Mouse (Mus musculus): ENCODE measurements around the gene Ranbp3l.

Gene Ranbp3l

GRCm38 (mm10) chr15:9070912-9071555 lies 103.3 kb downstream of the Ranbp3l start, which contains the start of gene Nadk2:
Gene Nadk2, plus strand, starts transcription at chr15:9071260.
- DNase-seq (ENCODE audit: low spot score in 2 of 2), result peak; percentile 97 to 98

- DNase-seq (ENCODE audit: low spot score in 2 of 2), result peak; percentile 24 to 34
These were observed 104.1 kb downstream of the Ranbp3l start for GRCm38 (mm10) chr15:9071556-9072544.

GRCm38 (mm10) chr15:9072630-9073029 lies 104.9 kb downstream of the Ranbp3l start:
- no peak for DNase-seq (ENCODE audit: low spot score in 2 of 2)

- DNase-seq (ENCODE audit: low spot score in 2 of 2), result no peak
These were observed 105.4 kb downstream of the Ranbp3l start for GRCm38 (mm10) chr15:9073067-9073608.

- no peak for DNase-seq (ENCODE audit: low spot score in 2 of 2)
These were observed 105.9 kb downstream of the Ranbp3l start for GRCm38 (mm10) chr15:9073684-9074083.

GRCm38 (mm10) chr15:9074139-9074538 lies 106.4 kb downstream of the Ranbp3l start:
- DNase-seq (ENCODE audit: low spot score in 2 of 2), result no peak

- no peak for DNase-seq (ENCODE audit: low spot score in 2 of 2)
These were observed 106.9 kb downstream of the Ranbp3l start for GRCm38 (mm10) chr15:9074671-9075070.

GRCm38 (mm10) chr15:9075608-9076200 lies 108.0 kb downstream of the Ranbp3l start:
- DNase-seq (ENCODE audit: low spot score in 2 of 2), result no peak

GRCm38 (mm10) chr15:9078481-9079300 lies 110.9 kb downstream of the Ranbp3l start:
- no peak for DNase-seq (ENCODE audit: low spot score in 2 of 2)

- DNase-seq (ENCODE audit: low spot score in 2 of 2), result no peak
These were observed 111.9 kb downstream of the Ranbp3l start for GRCm38 (mm10) chr15:9079626-9080025.

- no peak for DNase-seq (ENCODE audit: low spot score in 2 of 2)
These were observed 112.5 kb downstream of the Ranbp3l start for GRCm38 (mm10) chr15:9080206-9080605.

- no peak for DNase-seq (ENCODE audit: low spot score in 2 of 2)
These were observed 113.5 kb downstream of the Ranbp3l start for GRCm38 (mm10) chr15:9081294-9081693.

GRCm38 (mm10) chr15:9082753-9083152 lies 115.0 kb downstream of the Ranbp3l start:
- DNase-seq (ENCODE audit: low spot score in 2 of 2), result no peak

GRCm38 (mm10) chr15:9086813-9087212 lies 119.1 kb downstream of the Ranbp3l start:
- DNase-seq (ENCODE audit: low spot score in 2 of 2), result no peak

GRCm38 (mm10) chr15:9087421-9087820 lies 119.7 kb downstream of the Ranbp3l start:
- DNase-seq (ENCODE audit: low spot score in 2 of 2), result no peak

GRCm38 (mm10) chr15:9087895-9088682 lies 120.3 kb downstream of the Ranbp3l start:
- no peak for DNase-seq (ENCODE audit: low spot score in 2 of 2)

- DNase-seq (ENCODE audit: low spot score in 2 of 2), result no peak
These were observed 120.9 kb downstream of the Ranbp3l start for GRCm38 (mm10) chr15:9088683-9089072.

GRCm38 (mm10) chr15:9089136-9089720 lies 121.5 kb downstream of the Ranbp3l start:
- no peak for DNase-seq (ENCODE audit: low spot score in 2 of 2)

- no peak for DNase-seq (ENCODE audit: low spot score in 2 of 2)
These were observed 122.9 kb downstream of the Ranbp3l start for GRCm38 (mm10) chr15:9090662-9091061.
